Mouse (Mus musculus) yolk sac, embryonic 10.5 days (tissue): ENCODE results near the gene Cog4.
"Not testable (repeated sequence)": the region's sequence is repeated elsewhere in the genome, so short reads cannot be mapped to it uniquely, and the experiment has no call there.

Experiments used
- DNase-seq: peaks from one replicate; pipeline ENCODE4 v3.0.0-alpha.2; 2017; ENCODE audit warnings: low spot score

The Cog4 gene

GRCm38 (mm10) chr8:110892040-110892439 lies 45.6 kb downstream of the Cog4 start:
- no peak for DNase-seq

DNA sequence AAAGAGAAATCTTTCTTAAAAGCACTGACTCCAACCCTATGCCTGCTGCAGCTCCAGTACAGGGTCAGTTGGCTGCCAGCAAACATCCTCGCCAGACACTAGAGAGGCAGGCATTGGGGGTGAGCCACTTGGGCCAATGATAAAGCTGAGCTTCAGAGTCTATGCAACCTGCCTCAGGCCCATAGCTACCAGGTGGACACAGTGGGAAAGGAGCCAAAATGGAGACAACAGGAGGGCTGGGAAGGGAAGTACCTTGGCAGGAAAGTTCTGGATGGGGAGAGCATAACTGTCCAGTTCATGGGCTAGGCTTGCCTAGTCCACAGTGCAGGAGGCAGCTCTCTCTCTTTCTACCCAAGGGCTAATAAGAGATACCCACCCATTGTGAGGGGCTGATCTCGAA lies 46.5 kb downstream of the Cog4 start:
- DNase-seq, result no peak

GRCm38 (mm10) chr8:110894851-110895250 lies 48.5 kb downstream of the Cog4 start:
- DNase-seq, result no peak

- DNase-seq, result no peak
Observed at GRCm38 (mm10) chr8:110895254-110895653, 48.9 kb downstream of the Cog4 start.

DNA sequence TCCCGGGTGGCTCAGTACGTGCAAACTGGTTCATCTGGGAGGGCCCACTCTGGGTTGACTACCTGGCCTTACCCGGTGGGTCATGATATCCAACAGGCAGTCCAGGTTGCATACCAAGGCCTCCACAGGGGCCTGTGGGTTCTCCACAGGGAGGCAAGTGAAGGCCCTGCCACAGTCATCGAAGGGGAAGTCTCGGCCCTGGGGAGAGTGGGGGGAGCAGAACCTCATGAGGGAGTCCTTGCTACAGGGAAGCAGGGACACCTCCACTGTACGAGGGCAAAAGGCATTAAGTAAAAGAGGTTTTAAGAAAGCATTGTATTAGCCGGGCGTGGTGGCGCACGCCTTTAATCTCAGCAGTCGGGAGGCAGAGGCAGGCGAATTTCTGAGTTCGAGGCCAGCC lies 49.4 kb downstream of the Cog4 start:
- DNase-seq, result no peak

DNA sequence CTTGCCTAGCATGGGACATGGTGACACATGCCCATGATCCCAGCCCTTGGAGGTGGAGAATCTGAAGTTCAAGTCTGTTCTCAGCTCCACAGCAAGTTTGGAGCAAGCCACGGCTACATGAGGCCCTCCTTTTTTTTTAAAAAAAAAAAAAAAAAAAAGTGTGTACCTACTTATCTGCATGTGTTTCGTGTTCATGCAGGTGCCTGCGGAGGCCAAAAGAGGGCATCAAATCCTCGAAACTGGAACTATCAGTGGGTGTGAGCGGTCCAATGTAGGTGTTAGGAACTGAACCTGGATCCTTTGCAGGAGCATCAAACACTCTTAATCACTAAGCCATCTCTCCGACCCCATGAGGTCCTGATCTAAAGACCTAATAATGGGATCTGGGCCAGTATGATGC lies 51.1 kb downstream of the Cog4 start:
- DNase-seq, result no peak

- DNase-seq, result no peak
Observed at GRCm38 (mm10) chr8:110901056-110901455, 54.7 kb downstream of the Cog4 start.

DNA sequence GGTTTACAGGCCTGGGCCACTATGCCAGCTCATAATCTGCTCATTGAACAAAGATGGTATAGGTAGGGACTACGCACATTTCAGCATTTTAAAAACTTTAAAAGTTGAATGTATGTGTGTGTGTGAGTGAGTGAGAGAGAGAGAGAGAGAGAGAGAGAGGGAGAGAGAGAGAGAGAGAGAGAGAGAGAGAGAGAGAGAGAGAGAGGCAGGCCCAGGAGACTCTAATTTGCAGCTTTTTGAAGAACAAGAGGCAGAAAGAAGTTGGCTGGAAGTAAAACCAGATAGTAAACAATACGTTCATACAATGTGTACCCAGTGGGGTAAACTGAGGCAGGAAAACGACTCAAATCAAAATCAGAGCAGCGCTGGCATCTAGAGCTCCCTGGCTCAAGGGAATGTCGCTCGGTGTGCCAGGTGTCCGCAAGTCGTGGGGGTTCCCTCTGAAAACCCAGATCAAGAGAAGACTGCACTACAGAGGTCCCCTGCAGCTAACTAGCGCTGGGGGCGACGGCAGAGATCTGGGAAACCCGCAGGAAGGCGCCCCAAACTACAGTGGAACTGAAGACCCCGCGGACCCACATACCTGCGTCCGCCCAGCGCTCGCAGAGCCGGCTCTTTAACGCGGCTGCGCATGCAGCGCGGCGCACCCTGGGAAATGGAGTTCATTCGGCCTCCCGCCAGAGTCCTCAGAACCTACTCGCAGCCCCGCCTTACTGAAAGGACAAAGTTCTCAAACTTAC lies 55.6 kb downstream of the Cog4 start, which contains the start of gene Fuk:
TSS of gene Fuk (minus strand) at position 650 of the 740 bp plus-strand sequence.
- DNase-seq, result peak; percentile 85

DNA sequence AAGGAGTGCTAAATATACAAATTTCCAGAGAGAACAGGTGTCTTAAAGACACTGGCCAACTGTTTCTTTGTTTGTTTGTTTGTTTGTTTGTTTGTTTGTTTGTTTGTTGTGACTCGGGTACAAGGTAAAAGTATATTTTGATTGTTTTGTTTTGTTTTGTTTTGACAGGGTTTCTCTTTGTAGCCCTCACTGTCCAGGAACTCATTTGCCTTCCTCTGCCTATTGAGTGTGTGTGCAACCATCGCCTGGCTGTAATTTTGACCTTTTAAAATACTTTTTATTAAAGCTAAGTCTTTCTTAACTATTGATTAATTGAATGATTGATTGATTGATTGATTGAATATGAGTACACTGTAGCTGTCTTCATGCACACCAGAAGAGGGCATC lies 56.2 kb downstream of the Cog4 start:
- DNase-seq, result no peak

GRCm38 (mm10) chr8:110905404-110905803 lies 59.0 kb downstream of the Cog4 start:
- DNase-seq, result no peak

DNA sequence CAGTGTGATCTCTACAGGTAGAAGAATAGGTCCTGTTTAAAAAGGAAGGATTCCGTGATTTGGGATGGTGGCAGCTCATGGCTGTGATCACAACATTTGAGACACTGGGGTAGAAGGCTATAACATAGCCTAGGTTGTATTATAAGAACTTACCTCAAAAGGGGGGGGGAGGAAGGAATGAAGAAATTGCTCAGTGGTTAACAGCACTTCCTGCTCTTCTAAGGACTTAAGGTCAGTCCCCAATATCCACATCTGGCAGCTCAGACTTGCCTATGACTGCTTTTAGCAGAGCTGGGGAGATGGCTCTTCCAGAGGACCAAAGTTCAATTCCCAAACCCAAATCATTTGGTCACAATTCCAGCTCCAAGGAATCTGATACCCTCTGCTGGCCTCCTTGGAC lies 60.3 kb downstream of the Cog4 start:
- no peak for DNase-seq

DNA sequence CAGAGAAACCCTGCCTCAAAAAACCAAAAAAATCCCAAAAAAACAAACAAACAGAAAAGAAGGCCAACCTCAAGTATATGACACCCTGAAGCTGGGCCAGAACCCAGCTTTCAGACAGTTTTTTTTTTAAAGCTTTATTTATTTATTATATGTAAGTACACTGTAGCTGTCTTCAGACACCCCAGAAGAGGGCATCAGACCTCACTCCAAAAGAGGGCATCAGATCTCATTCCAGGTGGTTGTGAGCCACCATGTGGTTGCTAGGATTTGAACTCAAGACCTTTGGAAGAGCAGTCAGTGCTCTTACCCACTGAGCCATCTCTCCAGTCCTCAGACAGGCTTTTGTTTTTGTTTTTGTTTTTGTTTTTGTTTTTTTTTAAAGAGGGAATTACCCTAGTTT lies 63.5 kb downstream of the Cog4 start:
- not testable (repeated sequence) for DNase-seq

DNA sequence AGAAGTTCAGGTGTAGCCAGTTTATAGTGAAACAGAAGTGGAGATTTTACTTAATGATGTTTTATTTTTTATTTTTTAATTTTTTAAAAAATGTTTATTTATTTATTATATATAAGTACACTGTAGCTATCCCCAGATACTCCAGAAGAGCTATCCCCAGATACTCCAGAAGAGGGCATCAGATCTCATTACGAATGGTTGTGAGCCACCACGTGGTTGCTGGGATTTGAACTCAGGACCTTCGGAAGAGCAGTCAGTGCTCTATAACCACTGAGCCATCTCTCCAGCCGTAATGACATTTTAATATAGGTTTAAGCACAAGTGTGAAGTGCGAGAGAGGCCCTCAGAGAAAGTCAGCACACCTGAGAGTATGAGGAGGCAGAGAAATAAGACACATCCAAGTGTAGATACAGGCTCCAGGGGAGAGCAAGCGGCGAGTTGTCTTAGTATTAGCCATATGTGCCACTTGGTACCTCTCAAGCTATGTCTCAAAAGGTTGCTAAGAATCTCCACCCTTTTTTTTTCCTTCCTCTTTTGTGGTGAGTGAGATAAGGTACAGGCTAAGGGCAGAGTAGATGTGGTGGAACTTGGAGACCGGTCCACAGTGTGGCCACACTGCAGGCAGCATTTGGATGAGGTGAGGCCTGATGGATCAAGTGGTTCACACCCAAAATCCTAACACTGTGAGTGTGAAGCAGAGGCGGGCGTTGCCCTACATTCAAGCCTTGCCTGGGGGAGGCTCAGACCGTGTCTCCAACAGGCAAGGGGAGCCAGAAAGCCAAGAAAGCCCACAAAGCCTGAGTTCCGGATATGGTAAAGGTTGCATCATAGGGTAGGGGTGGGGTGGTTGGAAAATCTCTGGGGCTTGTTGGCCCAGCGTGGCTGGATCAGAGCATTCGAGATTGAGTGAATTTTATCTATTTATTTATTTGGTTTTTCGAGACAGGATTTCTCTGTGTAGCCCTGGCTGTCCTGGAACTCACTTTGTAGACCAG lies 65.5 kb downstream of the Cog4 start:
- no peak for DNase-seq

DNA sequence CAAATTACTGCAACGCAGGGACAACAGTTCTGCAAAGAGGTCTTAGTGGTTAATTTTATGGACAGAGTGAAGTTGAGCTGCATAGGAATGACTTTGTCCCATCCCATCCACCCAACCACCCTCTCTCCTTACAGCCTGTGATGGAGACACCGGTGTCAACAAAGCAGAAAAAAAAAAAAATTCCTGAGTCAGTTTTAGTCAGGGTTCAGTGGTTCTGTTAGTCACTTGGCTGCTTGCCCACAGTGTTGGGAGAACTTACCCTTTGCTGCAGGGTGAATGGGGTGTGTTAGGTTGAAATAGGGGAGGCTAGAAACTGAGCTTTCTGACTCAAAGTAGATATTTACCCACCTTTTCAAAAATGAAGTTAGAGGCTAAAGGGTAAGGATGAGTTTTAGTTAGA lies 71.0 kb downstream of the Cog4 start:
- no peak for DNase-seq

DNA sequence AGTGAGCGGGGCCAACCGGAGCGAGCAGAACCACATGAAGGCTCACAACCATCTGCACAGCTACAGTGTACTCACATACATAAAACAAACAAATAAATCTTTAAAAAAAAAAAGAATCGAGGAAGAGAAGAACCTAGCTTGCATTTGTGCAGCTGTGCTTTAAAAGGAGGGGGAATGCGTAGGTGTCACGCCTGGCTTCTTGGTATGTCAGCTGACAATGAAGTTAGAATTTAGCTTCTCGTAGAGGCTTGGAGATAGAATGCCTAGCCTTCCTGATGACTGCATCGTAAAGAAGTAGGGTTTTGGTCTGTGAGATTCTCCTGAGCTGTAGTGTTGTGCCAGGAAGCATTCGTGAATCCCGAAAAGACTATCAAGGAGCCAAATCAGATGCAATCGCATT lies 71.6 kb downstream of the Cog4 start:
- DNase-seq, result no peak

GRCm38 (mm10) chr8:110918460-110918859 lies 72.1 kb downstream of the Cog4 start:
- no peak for DNase-seq

GRCm38 (mm10) chr8:110919341-110920031 lies 73.1 kb downstream of the Cog4 start, which contains the start of gene St3gal2:
St3gal2 (plus strand) TSS chr8:110919922.
- peak; percentile 97 for DNase-seq

GRCm38 (mm10) chr8:110920032-110920772 lies 73.8 kb downstream of the Cog4 start:
- DNase-seq, result peak; percentile 52

GRCm38 (mm10) chr8:110920773-110921277 lies 74.4 kb downstream of the Cog4 start:
- no peak for DNase-seq

GRCm38 (mm10) chr8:110921492-110922230 lies 75.3 kb downstream of the Cog4 start:
- DNase-seq, result peak; percentile 81

DNA sequence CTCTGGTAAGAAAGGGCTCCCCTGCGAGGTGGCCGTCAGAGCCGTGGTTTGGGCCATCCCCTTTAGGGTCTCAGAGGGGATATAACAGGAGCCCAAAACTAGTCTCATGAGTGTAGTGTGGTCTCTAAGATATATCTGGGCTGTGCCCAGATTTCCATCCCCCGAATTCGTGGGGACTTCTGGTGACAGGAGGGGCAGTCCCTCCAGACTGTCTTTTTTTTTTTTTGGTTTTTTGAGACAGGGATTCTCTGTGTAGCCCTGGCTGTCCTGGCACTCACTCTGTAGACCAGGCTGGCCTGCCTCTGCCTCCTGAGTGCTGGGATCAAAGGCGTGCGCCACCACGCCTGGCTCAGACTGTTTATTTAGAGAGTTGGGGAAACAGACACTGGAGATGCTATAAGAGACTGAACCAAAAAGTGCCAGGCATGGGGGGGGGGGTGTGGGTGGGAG lies 79.3 kb downstream of the Cog4 start:
- DNase-seq, result no peak
